Mouse (Mus musculus): ENCODE results near the gene Nav1. TPM values are rescaled to one million over a fixed set of nuclear protein-coding genes. Genes with fewer than 3 reads are reported as not detected.
A peak's percentile ranks its signal among the peaks of the same experiment; 100 is the strongest.

Nav1 gene
- total RNA-seq, 2 experiments from 2014 or later, result 60.3 to 71.2 TPM

DNA sequence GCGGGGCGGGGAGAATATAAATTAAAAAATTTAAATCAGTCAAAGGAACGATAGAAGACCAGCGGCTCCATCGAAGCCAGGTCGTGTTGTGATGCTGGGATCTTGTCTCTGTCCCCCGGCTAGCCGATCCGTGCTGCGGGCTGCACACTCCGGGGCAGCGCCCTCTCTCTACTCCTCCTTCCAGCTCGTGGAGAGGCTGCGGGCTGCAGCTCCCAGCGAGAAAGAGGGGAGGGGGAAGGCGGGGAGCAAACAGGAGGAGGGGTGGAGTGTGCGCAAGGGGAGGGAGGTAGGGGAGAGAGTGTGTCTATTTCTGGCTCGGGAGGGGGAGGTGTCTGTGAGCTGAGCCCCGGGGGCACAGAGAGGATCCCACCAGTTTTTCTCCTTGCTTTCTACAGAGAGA, 21.5 kb downstream of the Nav1 start:
- Histone ChIP-seq H3K4me3 (peak overlapping the region; percentile 86), H3K27ac (peak overlapping the region; percentile 89)
- peak; percentile 70 to 71 for DNase-seq (ENCODE audit: low spot score in 2 of 2)
- peak; percentile 33 for TF ChIP-seq CTCF (conservative IDR thresholded peaks at IDR 0.05)

DNA sequence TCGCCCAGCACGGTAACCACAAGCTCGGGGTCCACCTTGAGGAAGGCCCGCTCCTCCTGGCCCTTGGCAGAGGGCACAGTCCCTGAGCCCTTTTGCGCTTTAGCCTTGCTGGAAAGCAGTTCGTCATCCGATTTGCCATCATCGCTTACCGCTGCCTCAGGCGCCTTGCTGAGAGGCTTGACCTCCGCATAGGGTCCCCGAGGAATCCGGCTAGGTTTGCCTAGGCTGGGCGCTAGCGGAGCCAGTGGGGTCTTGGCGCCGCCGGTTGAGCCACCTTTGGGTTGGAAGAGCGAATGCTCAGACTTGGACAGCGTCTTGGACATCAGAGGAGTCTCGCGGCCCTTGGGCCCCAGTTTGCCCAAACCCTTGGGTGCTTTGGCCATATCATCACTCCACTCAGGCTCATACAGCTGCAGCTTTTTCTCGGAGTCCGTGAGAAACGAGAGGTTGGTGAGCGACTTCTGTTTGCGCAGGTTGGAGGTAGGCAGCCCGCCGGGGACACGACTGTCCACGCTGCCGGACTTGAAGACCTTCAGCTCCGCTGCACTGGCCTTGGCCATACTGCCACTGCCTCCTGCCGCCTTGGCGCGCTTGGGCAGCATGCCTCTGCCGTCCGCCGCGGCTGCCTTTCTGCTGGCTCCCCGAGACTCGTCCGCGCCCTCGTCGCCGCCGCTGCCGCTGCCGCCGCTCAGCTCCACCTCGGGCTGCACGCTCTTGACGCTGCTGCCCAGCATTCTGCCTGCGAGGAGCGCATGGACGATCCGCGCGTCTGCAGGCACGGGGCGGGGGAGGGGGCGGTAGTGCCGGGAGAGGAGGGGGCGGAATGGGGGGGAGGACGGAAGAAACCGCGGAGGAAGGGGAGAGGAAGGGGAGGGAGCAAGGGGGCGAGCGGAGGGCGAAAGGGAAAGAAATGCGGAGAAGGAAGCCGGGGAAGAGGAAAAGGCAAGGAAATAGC, 22.2 kb downstream of the Nav1 start:
- Histone ChIP-seq H3K27ac (peak overlapping the region; percentile 89), H3K4me3 (peak overlapping the region; percentile 86)
- no peak for TF ChIP-seq CTCF (conservative IDR thresholded peaks at IDR 0.05)
- DNase-seq (ENCODE audit: low spot score in 2 of 2), result peak; percentile 58 to 67

GRCm38 (mm10) chr1:135583678-135584515, 23.2 kb downstream of the Nav1 start:
- TF ChIP-seq CTCF (conservative IDR thresholded peaks at IDR 0.05), result no peak
- peak overlapping the region; percentile 86 for H3K4me3 ChIP-seq
- H3K27ac ChIP-seq, result peak overlapping the region; percentile 89
- no peak for DNase-seq (ENCODE audit: low spot score in 2 of 2)

- H3K27ac ChIP-seq, result peak overlapping the region; percentile 89
- TF ChIP-seq CTCF (conservative IDR thresholded peaks at IDR 0.05), result no peak
- peak overlapping the region; percentile 86 for H3K4me3 ChIP-seq
Observed at GRCm38 (mm10) chr1:135583081-135583677, 23.9 kb downstream of the Nav1 start.

DNA sequence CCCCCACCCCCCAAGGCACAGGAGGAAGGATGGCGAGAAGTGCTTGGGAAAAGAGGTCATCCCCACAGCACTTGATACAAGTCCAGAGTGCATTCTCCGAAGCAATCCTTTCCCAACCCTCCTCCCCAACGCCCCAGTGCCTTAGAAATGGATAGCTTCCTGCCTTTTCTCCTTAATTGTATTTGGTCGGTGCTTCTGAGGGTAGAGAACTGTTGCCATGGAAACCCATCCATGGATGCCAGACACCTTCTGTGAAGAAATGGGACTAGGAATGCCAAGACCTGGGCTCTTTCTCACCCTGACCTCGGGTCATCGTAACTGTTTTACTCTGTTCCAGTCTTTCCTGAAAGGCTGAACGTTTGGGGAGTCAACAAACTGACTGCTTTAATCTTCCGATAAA, 26.1 kb downstream of the Nav1 start:
- Histone ChIP-seq H3K4me3 (peak overlapping the region; percentile 86; the same call in 1 of the 2 replicates), H3K27ac (peak overlapping the region; percentile 89; the same call in 1 of the 2 replicates)
- TF ChIP-seq CTCF (conservative IDR thresholded peaks at IDR 0.05), result no peak
- no peak for DNase-seq (ENCODE audit: low spot score in 2 of 2)

More at GRCm38 (mm10) chr1:135583081-135583677, 23.9 kb downstream of the Nav1 start:
- DNase-seq (ENCODE audit: low spot score in 2 of 2), result peak; percentile 70 to 81

DNA sequence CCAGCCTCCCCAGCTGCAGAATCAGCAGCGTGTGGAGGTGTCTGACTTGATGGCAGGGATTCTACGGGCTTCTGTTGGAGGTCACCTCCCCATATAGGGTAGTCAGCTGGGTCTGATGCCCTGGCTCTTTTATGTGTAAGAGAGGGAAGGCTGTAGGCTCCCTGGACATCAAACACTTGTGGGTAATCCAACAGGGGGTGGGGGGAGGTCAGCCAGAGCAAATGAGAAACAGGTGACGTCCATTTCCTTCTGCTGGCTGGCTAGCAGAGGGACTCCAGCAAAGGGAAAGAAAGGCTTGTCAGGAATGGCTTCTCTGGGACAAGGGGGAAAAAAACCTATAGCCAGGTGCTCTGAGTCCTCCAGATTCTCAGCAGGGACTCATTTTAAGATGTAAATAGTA, 28.0 kb downstream of the Nav1 start:
- DNase-seq (ENCODE audit: low spot score in 2 of 2), result no peak
- Histone ChIP-seq H3K27ac (no peak overlapping the region), H3K4me3 (no peak overlapping the region)
- TF ChIP-seq CTCF (conservative IDR thresholded peaks at IDR 0.05), result no peak

DNA sequence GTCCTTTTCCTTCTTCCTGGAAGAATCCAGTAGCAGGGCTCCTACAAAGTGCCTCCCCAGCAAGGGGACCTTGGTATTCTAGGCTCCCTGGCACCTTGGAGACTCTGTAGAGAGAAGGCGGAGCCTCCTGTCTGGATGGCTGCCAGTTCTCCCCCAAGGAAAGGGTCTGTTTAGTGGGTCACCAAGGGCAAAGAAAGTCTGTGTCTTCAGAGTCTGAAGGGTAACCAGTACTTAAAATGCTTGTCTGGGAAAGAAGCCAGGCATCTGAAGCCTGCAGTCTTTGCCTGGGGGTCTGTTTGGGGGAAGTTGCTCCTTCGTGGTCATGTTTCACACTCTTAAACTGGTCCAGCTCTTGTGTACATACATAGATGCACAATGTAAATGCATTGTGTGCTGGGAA, 29.3 kb downstream of the Nav1 start:
- TF ChIP-seq CTCF (conservative IDR thresholded peaks at IDR 0.05), result no peak
- no peak for DNase-seq (ENCODE audit: low spot score in 2 of 2)
- no peak overlapping the region for H3K4me3 ChIP-seq
- H3K27ac ChIP-seq, result no peak overlapping the region

DNA sequence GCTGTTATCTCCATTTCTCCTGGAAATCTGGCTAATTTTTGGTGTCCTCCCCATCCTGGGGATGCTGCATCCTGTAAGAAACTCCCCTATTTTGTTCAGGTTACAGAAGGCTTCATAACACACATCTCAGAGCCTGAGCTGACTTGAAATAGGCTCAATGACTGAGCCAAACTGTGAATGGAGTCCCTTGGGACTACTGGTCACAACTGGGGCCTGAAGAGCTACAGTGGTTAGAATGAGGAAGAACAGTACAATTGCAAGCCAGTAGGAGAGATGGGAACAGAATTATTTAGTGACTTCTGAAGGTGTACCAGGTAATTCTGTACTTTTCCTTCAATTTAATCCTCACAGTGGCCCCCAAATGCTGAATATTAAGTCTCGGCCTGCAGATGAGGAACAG, 31.7 kb downstream of the Nav1 start:
- H3K27ac ChIP-seq, result no peak overlapping the region
- TF ChIP-seq CTCF (conservative IDR thresholded peaks at IDR 0.05), result no peak
- no peak for DNase-seq (ENCODE audit: low spot score in 2 of 2)
- H3K4me3 ChIP-seq, result no peak overlapping the region

GRCm38 (mm10) chr1:135574451-135575208, 32.5 kb downstream of the Nav1 start:
- DNase-seq (ENCODE audit: low spot score in 2 of 2), result no peak
- peak overlapping the region; percentile 41; the same call in 1 of the 2 replicates for H3K27ac ChIP-seq
- TF ChIP-seq CTCF (conservative IDR thresholded peaks at IDR 0.05), result no peak
- H3K4me3 ChIP-seq, result no peak overlapping the region

GRCm38 (mm10) chr1:135572139-135572892, 34.8 kb downstream of the Nav1 start:
- no peak for TF ChIP-seq CTCF (conservative IDR thresholded peaks at IDR 0.05)

DNA sequence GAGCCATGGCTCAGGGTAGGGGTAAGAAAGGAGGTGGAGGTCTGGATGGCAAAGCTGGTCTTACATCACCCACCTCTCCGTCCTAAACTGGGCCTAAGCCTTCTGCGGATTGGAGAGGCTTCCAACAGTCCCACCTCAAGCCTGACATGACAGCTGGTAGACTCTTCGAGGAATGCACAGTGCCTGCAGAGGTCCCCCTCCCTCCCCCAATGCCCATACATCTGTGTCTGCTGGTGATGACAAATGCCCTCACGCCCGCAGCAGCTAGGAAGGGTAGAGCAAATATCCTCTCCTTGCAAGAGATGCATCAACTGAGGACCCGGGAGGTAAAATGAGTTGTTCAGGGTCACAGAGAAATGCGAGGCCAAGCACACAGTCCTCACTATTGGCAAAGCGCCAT, 39.0 kb downstream of the Nav1 start:
- no peak for TF ChIP-seq CTCF (conservative IDR thresholded peaks at IDR 0.05)
- H3K4me3 ChIP-seq, result no peak overlapping the region
- peak overlapping the region; percentile 73 for H3K27ac ChIP-seq
- no peak for DNase-seq (ENCODE audit: low spot score in 2 of 2)

More at GRCm38 (mm10) chr1:135572139-135572892, 34.8 kb downstream of the Nav1 start:
- no peak for DNase-seq (ENCODE audit: low spot score in 2 of 2)
- Histone ChIP-seq H3K27ac (peak overlapping the region; percentile 28; the same call in 1 of the 2 replicates), H3K4me3 (no peak overlapping the region)

Data from layer of hippocampus, adult 2 months (tissue).